ENCODE assay signal across 8 mouse cellular contexts in the genomic region with DNA sequence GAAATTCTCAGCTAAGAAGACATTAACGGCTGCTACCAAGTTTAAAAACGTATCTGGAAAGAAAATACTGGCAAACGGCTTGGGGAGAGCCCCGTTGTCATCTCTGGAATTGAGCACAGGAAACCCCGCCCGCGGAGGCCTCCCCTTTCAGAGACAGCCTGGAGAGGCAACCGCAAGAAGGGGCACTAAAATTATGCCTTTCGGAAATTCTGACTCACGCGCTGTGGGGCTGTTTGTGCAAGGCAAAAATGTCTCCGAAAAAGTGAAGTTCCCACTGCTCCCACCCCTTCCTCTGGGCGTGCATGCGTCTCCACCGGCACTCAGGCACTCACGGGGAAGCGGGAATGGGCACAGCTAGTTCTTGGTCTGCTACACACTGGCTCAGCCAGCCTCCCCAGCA. TPM values are rescaled to one million over a fixed set of nuclear protein-coding genes. Genes with fewer than 3 reads are reported as not detected.
A peak's percentile ranks its signal among the peaks of the same experiment; 100 is the strongest.
DNase-seq lines count a peak whose midpoint lies in the region; ATAC-seq lines count a peak whose summit lies in the region.

No protein-coding gene starts in this region.

- peak; percentile 93 for DNase-seq in CD4-positive, CD25-positive, alpha-beta regulatory T cell, adult 2 months (ENCODE audit: low read depth, low spot score)
- DNase-seq in adrenal gland, adult (ENCODE audit: inconsistent age in 2 of 2, low spot score in 1 of 2): peak; percentile 81 to 89
- peak; percentile 62 to 68 for DNase-seq in gastrocnemius, postnatal 36 days
- DNase-seq in kidney, adult 8-10 months: peak; percentile 71 to 78
- peak; percentile 69 to 71 for DNase-seq in spleen, adult 18-20 months
- no peak for DNase-seq in cerebellum, postnatal 36 days
- DNase-seq in retina, postnatal 1 day: no peak

- H3K4me2 ChIP-seq in lung, embryonic 15.5 days: peak overlapping the region; percentile 41

- no peaks in the 10 kb centered on the region for H3K9me3 ChIP-seq in lung, embryonic 15.5 days

- no peak for ATAC-seq in lung, embryonic 15.5 days (ENCODE audit: borderline replicate concordance, extremely low read depth, low FRiP score, low TSS enrichment)

- H3K4me1 ChIP-seq in lung, embryonic 15.5 days: peaks cover 23% of the 10 kb centered on the region

- 11% methylated on average over 17 of the region's 17 CpGs for WGBS in lung, embryonic 15.5 days

- H3K4me3 ChIP-seq in lung, embryonic 15.5 days: no peak overlapping the region

- H3K9ac ChIP-seq in lung, embryonic 15.5 days: no peak overlapping the region

- intact Hi-C loops in gastrocnemius, postnatal 36 days (cut with DNase I): no loop called here

- H3K27ac ChIP-seq in lung, embryonic 15.5 days: no peak overlapping the region

- peaks cover 45% of the 10 kb centered on the region for H3K27me3 ChIP-seq in lung, embryonic 15.5 days

- H3K36me3 ChIP-seq in lung, embryonic 15.5 days: no peaks in the 10 kb centered on the region

RNA-seq across cellular contexts. Expression of a gene that starts 3.5 kb away (rescaled TPM):
- total RNA-seq in gastrocnemius, postnatal 36 days (2021): 1 to 10 TPM; 3.1 to 3.8 TPM
- polyA plus RNA-seq in lung, embryonic 15.5 days (2015; fragmentation: Nextera tagmentation; extraction: Ambion mirVana): 0.50 and 0.81 TPM in 2 replicates

RNA-seq across cellular contexts. Expression of a gene that starts 19.4 kb away (rescaled TPM):
- 10 to 100 TPM; 57.9 to 61.2 TPM for total RNA-seq in gastrocnemius, postnatal 36 days (2021)
- polyA plus RNA-seq in lung, embryonic 15.5 days (2015; fragmentation: Nextera tagmentation; extraction: Ambion mirVana): 136 and 140 TPM in 2 replicates

Comparison
In these comparisons a context has a peak if more than half of its experiments do, and no peak if none do; other contexts are left out.
1. DNase-seq: peak in CD4-positive, CD25-positive, alpha-beta regulatory T cell, adult 2 months (single experiment), adrenal gland, adult (2 of 2), gastrocnemius, postnatal 36 days (2 of 2), kidney, adult 8-10 months (2 of 2) and spleen, adult 18-20 months (2 of 2); none in cerebellum, postnatal 36 days (0 of 2) and retina, postnatal 1 day (single experiment).